Mouse (Mus musculus) hindbrain, embryonic 13.5 days (tissue): ENCODE data around the gene Agfg1. TPM values are rescaled to one million over a fixed set of nuclear protein-coding genes. Genes with fewer than 3 reads are reported as not detected.
"Not testable (repeated sequence)": the region's sequence is repeated elsewhere in the genome, so short reads cannot be mapped to it uniquely, and the experiment has no call there.

Experiments used
- ATAC-seq: fragments of 200-750 bp; cut with Nextera tagmentation; 2 replicates; pipeline ENCODE4 v1.8.0; 2017; ENCODE audit warnings: moderate TSS enrichment; ENCODE audit not compliant: low FRiP score
- H3K27ac ChIP-seq: fragments of 300-500 bp; sonication (generic); 2 replicates; pipeline ENCODE4 v1.5.1; 2015; ENCODE audit warnings: inconsistent platforms, mild to moderate bottlenecking, moderate library complexity
- H3K27me3 ChIP-seq: fragments of 300-500 bp; sonication (generic); 2 replicates; pipeline ENCODE4 v1.6.1; 2015; ENCODE audit warnings: mild to moderate bottlenecking, inconsistent platforms
- H3K36me3 ChIP-seq: fragments of 300-500 bp; sonication (generic); 2 replicates; pipeline ENCODE4 v1.6.1; 2015; ENCODE audit warnings: mild to moderate bottlenecking, inconsistent platforms
- H3K4me1 ChIP-seq: fragments of 300-500 bp; sonication (generic); replicated peaks from 2 replicates; pipeline ENCODE4 v1.6.1; 2015; ENCODE audit warnings: inconsistent platforms
- H3K4me2 ChIP-seq: fragments of 300-500 bp; sonication (generic); 2 replicates; pipeline ENCODE4 v1.6.1; 2015; ENCODE audit warnings: inconsistent platforms, mild to moderate bottlenecking, moderate library complexity
- H3K4me3 ChIP-seq: fragments of 300-500 bp; sonication (generic); 2 replicates; pipeline ENCODE4 v1.5.1; 2015; ENCODE audit warnings: mild to moderate bottlenecking, inconsistent platforms
- H3K9ac ChIP-seq: fragments of 300-500 bp; sonication (generic); 2 replicates; pipeline ENCODE4 v1.6.1; 2015; ENCODE audit warnings: mild to moderate bottlenecking, inconsistent platforms
- H3K9me3 ChIP-seq: fragments of 300-500 bp; sonication (generic); 2 replicates; pipeline ENCODE4 v1.6.1; 2016; ENCODE audit warnings: inconsistent platforms
- WGBS: fragments of 180-500 bp; shearing (Covaris S2); methylation state at CpG from one replicate; pipeline ENCODE4 v1.1.7; 2015; 5-methylcytosine and 5-hydroxymethylcytosine counted together
- microRNA-seq: library from miRNA; unstranded; fragments of <30 nt; microRNA quantifications from one replicate; pipeline ENCODE4, GENCODE M21; 2016
- polyA plus RNA-seq: library from polyadenylated mRNA; unstranded; fragments of >200 nt; fragmentation: Nextera tagmentation; extraction: Ambion mirVana; gene quantifications from 2 replicates; pipeline ENCODE4 v1.2.1, GENCODE M21; 2015

Gene Agfg1
- polyA plus RNA-seq, 1 experiment from 2014 or later = 32.6 TPM

GRCm38 (mm10) chr1:82938666-82939065, 99.4 kb downstream of the Agfg1 start:
- 0 out of 2 replicates have a peak, but pooled peaks cover 8% of the 10 kb centered on the region for H3K9me3 ChIP-seq
- no peak overlapping the region for H3K27ac ChIP-seq
- H3K9ac ChIP-seq = no peak overlapping the region
- WGBS = 89% methylated on average over 5 of the region's 5 CpGs
- H3K4me3 ChIP-seq = no peak overlapping the region
- no peaks in the 10 kb centered on the region for H3K27me3 ChIP-seq
- ATAC-seq = no peak
- no peaks in the 10 kb centered on the region for H3K36me3 ChIP-seq
- no peak overlapping the region for H3K4me2 ChIP-seq
- no peaks in the 10 kb centered on the region for H3K4me1 ChIP-seq

GRCm38 (mm10) chr1:82942505-82942904, 103.2 kb downstream of the Agfg1 start:
- H3K4me1 ChIP-seq, ATAC-seq, H3K9ac ChIP-seq, H3K27me3 ChIP-seq, H3K9me3 ChIP-seq, H3K27ac ChIP-seq, H3K36me3 ChIP-seq, H3K4me3 ChIP-seq, H3K4me2 ChIP-seq: not testable (repeated sequence)
- 97% methylated on average over 2 of the region's 2 CpGs for WGBS

GRCm38 (mm10) chr1:82943295-82943694, 104.0 kb downstream of the Agfg1 start, which contains the start of gene A030003K21Rik:
TSS of gene A030003K21Rik (minus strand) at chr1:82943388.
- H3K4me1 ChIP-seq, ATAC-seq, H3K27me3 ChIP-seq, H3K4me2 ChIP-seq, H3K27ac ChIP-seq, H3K36me3 ChIP-seq, H3K9ac ChIP-seq, H3K4me3 ChIP-seq, H3K9me3 ChIP-seq: not testable (repeated sequence)
- no CpG with 5 or more reads among the region's 6 CpGs for WGBS

GRCm38 (mm10) chr1:82946029-82946428, 106.7 kb downstream of the Agfg1 start:
- WGBS = 100% methylated on average over 2 of the region's 2 CpGs
- not testable (repeated sequence) for H3K4me3 ChIP-seq, H3K4me2 ChIP-seq, H3K4me1 ChIP-seq, H3K27me3 ChIP-seq, ATAC-seq, H3K36me3 ChIP-seq, H3K9ac ChIP-seq, H3K9me3 ChIP-seq, H3K27ac ChIP-seq

GRCm38 (mm10) chr1:82948601-82949000, 109.3 kb downstream of the Agfg1 start:
- WGBS = 86% methylated on average over 2 of the region's 2 CpGs
- Histone ChIP-seq H3K27me3 (no peaks in the 10 kb centered on the region), H3K9ac (no peak overlapping the region), H3K36me3 (no peaks in the 10 kb centered on the region), H3K9me3 (no peaks in the 10 kb centered on the region), H3K4me2 (no peak overlapping the region), H3K4me3 (no peak overlapping the region), H3K27ac (no peak overlapping the region), H3K4me1 (no peaks in the 10 kb centered on the region)
- no peak for ATAC-seq

Small RNA genes within 50 kb of the gene (microRNA-seq; reads per million reads assigned to microRNA genes)
- not detected for gene Gm22396

Other genes starting within 250 kb of the Agfg1 start
- 350 and 364 TPM in 2 replicates for gene Mff, start 114.6 kb upstream of the Agfg1 start, polyA plus RNA-seq
- gene Tm4sf20, start 71.0 kb upstream of the Agfg1 start, polyA plus RNA-seq = not detected in 2 replicates
- gene Gm47791, start 68.2 kb upstream of the Agfg1 start, polyA plus RNA-seq = not detected in 2 replicates
- 0.21 and 0.41 TPM in 2 replicates for gene A030005L19Rik, start 73.8 kb downstream of the Agfg1 start, polyA plus RNA-seq
- gene A030014E15Rik, start 85.4 kb downstream of the Agfg1 start, polyA plus RNA-seq = not detected in 2 replicates
- not detected in 2 replicates for gene Gm6217, start 91.9 kb downstream of the Agfg1 start, polyA plus RNA-seq
- gene A030003K21Rik, start 103.9 kb downstream of the Agfg1 start, polyA plus RNA-seq = not detected in 2 replicates
- not detected in 2 replicates for gene Gm7544, start 116.5 kb downstream of the Agfg1 start, polyA plus RNA-seq
- not detected in 2 replicates for gene Gm47955, start 120.8 kb downstream of the Agfg1 start, polyA plus RNA-seq
- gene Gm47959, start 161.1 kb downstream of the Agfg1 start, polyA plus RNA-seq = not detected in 2 replicates
- gene Slc19a3, start 199.0 kb downstream of the Agfg1 start, polyA plus RNA-seq = 0.64 and 0.80 TPM in 2 replicates
- not detected in 2 replicates for gene Krtap28-10, start 203.0 kb downstream of the Agfg1 start, polyA plus RNA-seq
- gene Gm47969, start 205.4 kb downstream of the Agfg1 start, polyA plus RNA-seq = not detected in 2 replicates
- gene A030005K14Rik, start 219.9 kb downstream of the Agfg1 start, polyA plus RNA-seq = not detected in 2 replicates
- gene Krtap28-13, start 221.4 kb downstream of the Agfg1 start, polyA plus RNA-seq = not detected in 2 replicates